Mouse (Mus musculus) cerebellum, adult 2 months (tissue): Measurements from ENCODE around the gene Grem1. TPM values are rescaled to one million over a fixed set of nuclear protein-coding genes. Genes with fewer than 3 reads are reported as not detected.

ENCODE experiments used
- DNase-seq, 2 experiments: peaks; one replicate each; pipeline ENCODE4 v3.0.0; 2021
- H3K27ac ChIP-seq: fragments of 200-500 bp; 2 replicates; pipeline ENCODE4 v1.5.1; 2012; ENCODE audit warnings: low read length, control low read depth, inconsistent platforms; ENCODE audit not compliant: insufficient read depth
- H3K27me3 ChIP-seq: fragments of 200-500 bp; 2 replicates; pipeline ENCODE4 v1.6.1; 2012; ENCODE audit warnings: inconsistent platforms, mild to moderate bottlenecking, low read length, moderate library complexity; ENCODE audit not compliant: control insufficient read depth, insufficient read depth
- H3K4me1 ChIP-seq: fragments of 200-500 bp; 2 replicates; pipeline ENCODE4 v1.6.1; 2011; ENCODE audit warnings: low read length; ENCODE audit not compliant: control insufficient read depth, insufficient read depth
- H3K4me3 ChIP-seq: fragments of 200-500 bp; replicated peaks from 2 replicates; pipeline ENCODE3; 2011; ENCODE audit warnings: mild to moderate bottlenecking, low read depth, low read length, control low read depth; ENCODE audit not compliant: insufficient read depth
- CTCF ChIP-seq: fragments of 200-500 bp; IDR thresholded peaks from 2 replicates; pipeline ENCODE4 v1.5.1; 2011; ENCODE audit warnings: low read depth, mild to moderate bottlenecking, control low read depth, low read length, moderate library complexity, borderline replicate concordance; ENCODE audit not compliant: insufficient read depth
- POLR2A ChIP-seq: fragments of 200-500 bp; IDR thresholded peaks from 2 replicates; pipeline ENCODE4 v1.6.1; 2011; ENCODE audit warnings: low read length, control low read depth, borderline replicate concordance; ENCODE audit not compliant: insufficient read depth
- WGBS: fragments of 180-500 bp; shearing (Covaris S2); methylation state at CpG from one replicate; pipeline ENCODE4 v1.1.7; 2018; 5-methylcytosine and 5-hydroxymethylcytosine counted together
- polyA plus RNA-seq: library from polyadenylated mRNA; depleted of rRNA; stranded (reverse); fragments of >200 nt; gene quantifications from 2 replicates; pipeline ENCODE4 v1.2.3, GENCODE M21; 2012; rRNA removed

Grem1 gene
- polyA plus RNA-seq, 1 experiment = 1.4 TPM

DNA sequence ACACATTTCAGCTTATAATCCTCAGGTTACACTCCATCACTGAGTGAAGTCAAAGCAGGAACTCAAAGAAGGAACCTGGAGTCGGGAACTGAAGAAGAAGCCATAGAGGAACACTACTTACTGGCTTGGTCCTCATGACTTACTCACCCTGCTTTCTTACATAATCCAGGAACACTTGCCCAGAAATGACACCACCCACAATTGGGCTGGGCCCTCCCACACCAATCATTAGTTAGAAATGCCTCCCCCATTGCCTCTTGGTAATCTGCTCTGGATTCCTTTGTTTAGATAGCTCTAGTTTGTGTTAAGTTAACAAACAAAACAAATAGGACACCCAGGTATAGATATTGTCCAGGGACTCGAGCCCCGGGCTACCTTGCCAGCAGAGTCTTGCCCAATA, 29.9 kb downstream of the Grem1 start:
- no peaks in the 10 kb centered on the region for H3K4me1 ChIP-seq
- H3K27me3 ChIP-seq = no peaks in the 10 kb centered on the region
- H3K4me3 ChIP-seq = no peak overlapping the region
- TF ChIP-seq CTCF (no peak), POLR2A (no peak)
- H3K27ac ChIP-seq = no peak overlapping the region
- DNase-seq = no peak
- 92% methylated on average over 3 of the region's 3 CpGs for WGBS

DNA sequence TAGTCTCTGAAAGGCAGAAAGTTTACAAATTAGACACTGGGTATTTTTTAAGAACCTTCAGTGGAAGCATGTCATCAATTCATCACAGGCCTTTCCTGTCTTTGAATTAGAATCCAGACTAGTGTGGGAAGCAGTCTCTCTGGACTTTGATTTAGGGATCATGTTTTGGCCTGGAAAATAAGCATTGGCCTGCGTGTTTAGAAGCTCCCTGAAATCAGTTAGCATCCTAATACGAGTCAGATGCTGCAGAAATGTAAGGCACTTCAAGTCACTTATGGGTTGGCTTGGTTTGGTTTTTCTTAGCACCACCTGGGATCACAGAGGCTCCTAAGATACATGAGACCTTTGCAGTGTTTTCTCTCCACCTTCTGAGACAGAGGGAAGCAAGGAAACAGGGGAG, 43.6 kb downstream of the Grem1 start:
- TF ChIP-seq CTCF (no peak), POLR2A (no peak)
- no peak for DNase-seq
- Histone ChIP-seq H3K27ac (no peak overlapping the region), H3K4me3 (no peak overlapping the region), H3K4me1 (no peaks in the 10 kb centered on the region), H3K27me3 (no peaks in the 10 kb centered on the region)
- 69% methylated on average over 2 of the region's 2 CpGs for WGBS

DNA sequence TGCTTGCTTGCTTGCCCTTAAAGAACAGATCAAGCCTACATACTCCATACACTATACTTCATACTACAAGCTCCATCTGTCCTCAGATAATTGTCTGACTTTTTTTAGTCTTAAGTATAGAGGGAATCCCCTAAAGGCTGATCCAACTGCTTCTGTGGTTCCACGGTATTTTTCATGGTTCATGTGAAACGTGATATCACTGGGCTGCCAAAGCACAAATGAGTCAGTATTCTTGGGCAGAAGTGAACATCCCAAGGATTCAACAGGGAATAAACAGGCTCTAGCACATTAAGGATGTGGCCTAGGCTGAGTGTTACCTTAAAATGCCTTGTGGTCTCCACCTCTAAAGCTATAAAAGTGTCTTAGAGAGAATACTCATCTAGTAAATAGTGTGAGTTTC, 45.0 kb downstream of the Grem1 start:
- Histone ChIP-seq H3K4me3 (no peak overlapping the region), H3K4me1 (no peaks in the 10 kb centered on the region), H3K27me3 (no peaks in the 10 kb centered on the region), H3K27ac (no peak overlapping the region)
- 36% methylated on average over 2 of the region's 2 CpGs for WGBS
- no peak for TF ChIP-seq CTCF
- TF ChIP-seq POLR2A = no peak
- no peak for DNase-seq

DNA sequence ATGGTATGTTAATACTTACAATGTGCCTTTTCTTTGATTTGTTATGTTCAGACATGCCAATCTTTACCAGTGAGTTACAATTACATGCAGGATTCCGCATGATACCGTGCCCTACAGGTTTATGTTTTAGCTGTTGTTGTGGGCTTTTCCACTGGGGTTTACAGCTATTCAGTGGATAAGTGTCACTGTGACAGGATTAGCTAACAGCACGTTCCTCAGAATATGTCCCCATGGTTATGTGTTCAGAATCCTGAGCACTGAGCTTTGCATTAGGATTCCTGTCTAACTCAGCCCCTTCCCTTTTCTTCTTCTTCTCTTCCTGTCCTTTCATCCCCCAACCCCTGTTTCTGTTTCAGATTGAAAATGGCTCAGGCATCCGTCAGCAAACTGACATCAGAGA, 50.9 kb downstream of the Grem1 start:
- H3K27ac ChIP-seq = no peak overlapping the region
- no peaks in the 10 kb centered on the region for H3K27me3 ChIP-seq
- H3K4me1 ChIP-seq = no peaks in the 10 kb centered on the region
- 79% methylated on average over 4 of the region's 4 CpGs for WGBS
- no peak overlapping the region for H3K4me3 ChIP-seq
- DNase-seq = no peak
- no peak for TF ChIP-seq CTCF
- TF ChIP-seq POLR2A = no peak

- no peak for DNase-seq
- H3K4me1 ChIP-seq = no peaks in the 10 kb centered on the region
- H3K27me3 ChIP-seq = no peaks in the 10 kb centered on the region
- H3K27ac ChIP-seq = no peak overlapping the region
- 73% methylated on average over 5 of the region's 5 CpGs for WGBS
- TF ChIP-seq POLR2A = no peak
- TF ChIP-seq CTCF = no peak
- no peak overlapping the region for H3K4me3 ChIP-seq
Observed at GRCm38 (mm10) chr2:113701507-113701906, 56.9 kb downstream of the Grem1 start.

GRCm38 (mm10) chr2:113696647-113697046, 61.8 kb downstream of the Grem1 start:
- H3K27me3 ChIP-seq = no peaks in the 10 kb centered on the region
- WGBS = 64% methylated on average over 5 of the region's 5 CpGs
- DNase-seq = no peak
- no peak overlapping the region for H3K4me3 ChIP-seq
- no peak overlapping the region for H3K27ac ChIP-seq
- TF ChIP-seq POLR2A (no peak), CTCF (no peak)
- no peaks in the 10 kb centered on the region for H3K4me1 ChIP-seq

GRCm38 (mm10) chr2:113696222-113696621, 62.2 kb downstream of the Grem1 start:
- 96% methylated on average over 3 of the region's 3 CpGs for WGBS
- H3K4me1 ChIP-seq = no peaks in the 10 kb centered on the region

More at GRCm38 (mm10) chr2:113696222-113696621, 62.2 kb downstream of the Grem1 start:
- no peak overlapping the region for H3K4me3 ChIP-seq
- H3K27me3 ChIP-seq = no peaks in the 10 kb centered on the region
- no peak for DNase-seq
- TF ChIP-seq CTCF (no peak), POLR2A (no peak)
- H3K27ac ChIP-seq = no peak overlapping the region

Other genes starting within 250 kb of the Grem1 start
- gene Scg5, start 70.5 kb upstream of the Grem1 start, polyA plus RNA-seq = 331 and 341 TPM in 2 replicates
- gene Arhgap11a, start 90.0 kb upstream of the Grem1 start, polyA plus RNA-seq = 1.8 and 1.9 TPM in 2 replicates